Mouse (Mus musculus) kidney, adult 2 months (tissue): ENCODE results near the gene Nemp1. TPM values are rescaled to one million over a fixed set of nuclear protein-coding genes. Genes with fewer than 3 reads are reported as not detected.
A peak's percentile ranks its signal among the peaks of the same experiment; 100 is the strongest.

Experiments used
- DNase-seq: peaks from one replicate; pipeline ENCODE4 v3.0.0; 2021
- H3K27ac ChIP-seq: fragments of 200-500 bp; 2 replicates; pipeline ENCODE4 v1.5.1; 2012; ENCODE audit warnings: low read depth, low read length, control low read depth, inconsistent platforms; ENCODE audit not compliant: insufficient read depth
- H3K27me3 ChIP-seq: fragments of 200-500 bp; replicated peaks from 2 replicates; pipeline ENCODE4 v1.6.1; 2012; ENCODE audit warnings: mild to moderate bottlenecking, moderate library complexity, low read length, inconsistent platforms; ENCODE audit not compliant: control insufficient read depth, insufficient read depth
- H3K36me3 ChIP-seq: fragments of 200-500 bp; 2 replicates; pipeline ENCODE4 v1.6.1; 2012; ENCODE audit warnings: mild to moderate bottlenecking, moderate library complexity, low read length, inconsistent platforms; ENCODE audit not compliant: control insufficient read depth, insufficient read depth
- H3K4me1 ChIP-seq: fragments of 200-500 bp; 2 replicates; pipeline ENCODE4 v1.6.1; 2011; ENCODE audit warnings: low read length; ENCODE audit not compliant: control insufficient read depth, insufficient read depth
- H3K4me3 ChIP-seq: fragments of 200-500 bp; 2 replicates; pipeline ENCODE4 v1.5.1; 2011; ENCODE audit warnings: mild to moderate bottlenecking, low read depth, low read length, control low read depth; ENCODE audit not compliant: insufficient read depth
- CTCF ChIP-seq: fragments of 200-500 bp; conservative IDR thresholded peaks from 2 replicates; pipeline ENCODE4 v1.5.1; 2011; ENCODE audit warnings: low read depth, mild to moderate bottlenecking, control low read depth, low read length, moderate library complexity, mixed read lengths; ENCODE audit not compliant: insufficient read depth, insufficient read length
- POLR2A ChIP-seq: fragments of 200-500 bp; IDR thresholded peaks from one replicate; pipeline ENCODE4 v1.6.1; 2011; ENCODE audit warnings: low read depth, low read length, control low read depth
- WGBS: fragments of 180-500 bp; shearing (Covaris S2); methylation state at CpG from one replicate; pipeline ENCODE4 v1.1.7; 2018; 5-methylcytosine and 5-hydroxymethylcytosine counted together
- polyA plus RNA-seq: library from polyadenylated mRNA; depleted of rRNA; stranded (reverse); fragments of >200 nt; gene quantifications from 2 replicates; pipeline ENCODE4 v1.2.3, GENCODE M21; 2012

Gene Nemp1
- polyA plus RNA-seq, 1 experiment, result 2.5 TPM

GRCm38 (mm10) chr10:127674794-127675522 is 8.3 kb downstream of the Nemp1 start:
- Histone ChIP-seq H3K27me3 (no peaks in the 10 kb centered on the region), H3K4me3 (no peak overlapping the region), H3K4me1 (no peaks in the 10 kb centered on the region; the same call in 1 of the 2 replicates), H3K27ac (peak overlapping the region; percentile 15; the same call in 1 of the 2 replicates), H3K36me3 (no peaks in the 10 kb centered on the region)
- TF ChIP-seq POLR2A, result no peak
- TF ChIP-seq CTCF, result peak; percentile 96
- WGBS, result 75% methylated on average over 8 of the region's 8 CpGs
- DNase-seq, result peak; percentile 98

GRCm38 (mm10) chr10:127675859-127676398 is 9.2 kb downstream of the Nemp1 start:
- no peaks in the 10 kb centered on the region; the same call in 1 of the 2 replicates for H3K4me1 ChIP-seq
- TF ChIP-seq POLR2A (no peak), CTCF (no peak)
- H3K4me3 ChIP-seq, result no peak overlapping the region; the same call in 1 of the 2 replicates
- no peaks in the 10 kb centered on the region for H3K27me3 ChIP-seq
- H3K36me3 ChIP-seq, result no peaks in the 10 kb centered on the region
- WGBS, result 39% methylated on average over 5 of the region's 5 CpGs
- DNase-seq, result no peak
- H3K27ac ChIP-seq, result no peak overlapping the region; the same call in 1 of the 2 replicates

- under 1% methylated on average over 71 of the region's 71 CpGs for WGBS
- Histone ChIP-seq H3K36me3 (no peaks in the 10 kb centered on the region), H3K4me1 (no peaks in the 10 kb centered on the region; the same call in 1 of the 2 replicates), H3K4me3 (peak overlapping the region; percentile 70), H3K27ac (peak overlapping the region; percentile 73; the same call in 1 of the 2 replicates), H3K27me3 (no peaks in the 10 kb centered on the region)
- no peak for TF ChIP-seq POLR2A
- TF ChIP-seq CTCF, result no peak
- peak; percentile 98 for DNase-seq
Observed at GRCm38 (mm10) chr10:127676691-127677548, 10.2 kb downstream of the Nemp1 start.

GRCm38 (mm10) chr10:127677591-127678336 is 11.1 kb downstream of the Nemp1 start:
- peak; percentile 85 for DNase-seq
- 8% methylated on average over 14 of the region's 14 CpGs for WGBS
- peak overlapping the region; percentile 70 for H3K4me3 ChIP-seq
- H3K27me3 ChIP-seq, result no peaks in the 10 kb centered on the region
- no peak overlapping the region for H3K27ac ChIP-seq
- no peaks in the 10 kb centered on the region for H3K36me3 ChIP-seq
- peak; percentile 97 for TF ChIP-seq CTCF
- TF ChIP-seq POLR2A, result no peak
- H3K4me1 ChIP-seq, result no peaks in the 10 kb centered on the region; the same call in 1 of the 2 replicates

GRCm38 (mm10) chr10:127679208-127679607 is 12.5 kb downstream of the Nemp1 start:
- H3K27me3 ChIP-seq, result no peaks in the 10 kb centered on the region
- 100% methylated on average over 1 of the region's 1 CpGs for WGBS
- H3K4me3 ChIP-seq, result no peak overlapping the region
- no peaks in the 10 kb centered on the region for H3K36me3 ChIP-seq
- TF ChIP-seq CTCF (no peak), POLR2A (no peak)
- H3K4me1 ChIP-seq, result no peaks in the 10 kb centered on the region; the same call in 1 of the 2 replicates
- DNase-seq, result no peak
- no peak overlapping the region for H3K27ac ChIP-seq

- WGBS, result 76% methylated on average over 3 of the region's 3 CpGs
- Histone ChIP-seq H3K4me3 (no peak overlapping the region), H3K27me3 (no peaks in the 10 kb centered on the region), H3K36me3 (no peaks in the 10 kb centered on the region), H3K27ac (no peak overlapping the region), H3K4me1 (no peaks in the 10 kb centered on the region; the same call in 1 of the 2 replicates)
- TF ChIP-seq POLR2A (no peak), CTCF (no peak)
- DNase-seq, result no peak
Observed at GRCm38 (mm10) chr10:127679881-127680280, 13.2 kb downstream of the Nemp1 start.
